Mouse (Mus musculus) cerebellum, adult 2 months (tissue): ENCODE results near the gene Hpcal4. TPM values are rescaled to one million over a fixed set of nuclear protein-coding genes. Genes with fewer than 3 reads are reported as not detected.

Experiments used
- DNase-seq, 2 experiments: peaks; one replicate each; pipeline ENCODE4 v3.0.0; 2021
- H3K27ac ChIP-seq: fragments of 200-500 bp; 2 replicates; pipeline ENCODE4 v1.5.1; 2012; ENCODE audit warnings: low read length, control low read depth, inconsistent platforms; ENCODE audit not compliant: insufficient read depth
- H3K27me3 ChIP-seq: fragments of 200-500 bp; 2 replicates; pipeline ENCODE4 v1.6.1; 2012; ENCODE audit warnings: inconsistent platforms, mild to moderate bottlenecking, low read length, moderate library complexity; ENCODE audit not compliant: control insufficient read depth, insufficient read depth
- H3K4me1 ChIP-seq: fragments of 200-500 bp; 2 replicates; pipeline ENCODE4 v1.6.1; 2011; ENCODE audit warnings: low read length; ENCODE audit not compliant: control insufficient read depth, insufficient read depth
- H3K4me3 ChIP-seq: fragments of 200-500 bp; replicated peaks from 2 replicates; pipeline ENCODE3; 2011; ENCODE audit warnings: mild to moderate bottlenecking, low read depth, low read length, control low read depth; ENCODE audit not compliant: insufficient read depth
- CTCF ChIP-seq: fragments of 200-500 bp; IDR thresholded peaks from 2 replicates; pipeline ENCODE4 v1.5.1; 2011; ENCODE audit warnings: low read depth, mild to moderate bottlenecking, control low read depth, low read length, moderate library complexity, borderline replicate concordance; ENCODE audit not compliant: insufficient read depth
- POLR2A ChIP-seq: fragments of 200-500 bp; IDR thresholded peaks from 2 replicates; pipeline ENCODE4 v1.6.1; 2011; ENCODE audit warnings: low read length, control low read depth, borderline replicate concordance; ENCODE audit not compliant: insufficient read depth
- WGBS: fragments of 180-500 bp; shearing (Covaris S2); methylation state at CpG from one replicate; pipeline ENCODE4 v1.1.7; 2018; 5-methylcytosine and 5-hydroxymethylcytosine counted together
- polyA plus RNA-seq: library from polyadenylated mRNA; depleted of rRNA; stranded (reverse); fragments of >200 nt; gene quantifications from 2 replicates; pipeline ENCODE4 v1.2.3, GENCODE M21; 2012

Gene Hpcal4
- polyA plus RNA-seq, 1 experiment, result 23.9 TPM

DNA sequence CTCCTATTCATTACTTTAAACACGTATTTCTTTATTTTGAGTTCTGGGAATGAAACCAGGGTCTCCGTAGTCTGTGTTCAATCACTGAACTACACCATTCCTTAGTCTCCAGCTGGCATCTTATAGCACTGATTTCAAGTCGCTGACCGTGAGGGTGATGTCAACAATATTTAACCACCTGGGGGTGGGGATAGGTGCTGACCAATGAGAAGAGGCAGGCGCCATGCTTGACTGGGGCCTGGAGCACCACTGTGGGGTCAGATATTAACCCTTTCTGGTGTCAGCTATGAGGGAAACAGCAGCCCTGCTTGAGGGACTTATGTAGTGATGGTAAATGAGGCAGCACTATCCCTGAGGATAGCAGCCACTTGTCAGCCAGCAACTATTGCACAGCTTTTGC lies 28.4 kb downstream of the Hpcal4 start:
- no peak for DNase-seq
- Histone ChIP-seq H3K27ac (no peak overlapping the region), H3K4me3 (no peak overlapping the region), H3K27me3 (no peaks in the 10 kb centered on the region), H3K4me1 (no peaks in the 10 kb centered on the region)
- TF ChIP-seq CTCF (no peak), POLR2A (no peak)
- WGBS, result 63% methylated on average over 5 of the region's 5 CpGs

DNA sequence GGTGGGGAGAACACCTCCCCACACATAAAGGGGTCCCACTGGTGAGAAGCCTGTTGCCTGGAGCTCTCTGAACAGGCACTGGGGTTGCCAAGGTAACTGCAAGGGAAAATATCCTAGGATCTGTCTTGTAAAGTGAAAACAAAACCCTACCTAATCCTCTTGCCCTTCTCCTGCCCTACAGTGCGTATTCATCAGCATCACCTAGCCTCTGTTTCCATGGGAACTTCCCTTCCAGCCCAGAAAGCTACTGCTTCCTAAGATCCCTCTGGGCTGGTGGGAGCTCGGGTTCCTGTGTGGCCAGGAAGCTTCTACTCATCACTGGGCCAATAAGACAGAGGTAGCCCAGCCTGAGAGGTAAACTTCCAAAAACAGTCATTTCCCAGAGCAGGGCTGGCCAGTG lies 29.3 kb downstream of the Hpcal4 start:
- 53% methylated on average over 2 of the region's 2 CpGs for WGBS
- no peak overlapping the region for H3K27ac ChIP-seq
- DNase-seq, result no peak
- H3K27me3 ChIP-seq, result no peaks in the 10 kb centered on the region
- no peaks in the 10 kb centered on the region for H3K4me1 ChIP-seq
- H3K4me3 ChIP-seq, result no peak overlapping the region
- TF ChIP-seq POLR2A (no peak), CTCF (no peak)

- H3K27ac ChIP-seq, result no peak overlapping the region
- WGBS, result 87% methylated on average over 9 of the region's 9 CpGs
- no peak overlapping the region for H3K4me3 ChIP-seq
- no peak for TF ChIP-seq CTCF
- no peak for TF ChIP-seq POLR2A
- H3K4me1 ChIP-seq, result no peaks in the 10 kb centered on the region
- H3K27me3 ChIP-seq, result no peaks in the 10 kb centered on the region
- DNase-seq, result no peak
Observed at GRCm38 (mm10) chr4:123213975-123214374, 30.9 kb downstream of the Hpcal4 start.

DNA sequence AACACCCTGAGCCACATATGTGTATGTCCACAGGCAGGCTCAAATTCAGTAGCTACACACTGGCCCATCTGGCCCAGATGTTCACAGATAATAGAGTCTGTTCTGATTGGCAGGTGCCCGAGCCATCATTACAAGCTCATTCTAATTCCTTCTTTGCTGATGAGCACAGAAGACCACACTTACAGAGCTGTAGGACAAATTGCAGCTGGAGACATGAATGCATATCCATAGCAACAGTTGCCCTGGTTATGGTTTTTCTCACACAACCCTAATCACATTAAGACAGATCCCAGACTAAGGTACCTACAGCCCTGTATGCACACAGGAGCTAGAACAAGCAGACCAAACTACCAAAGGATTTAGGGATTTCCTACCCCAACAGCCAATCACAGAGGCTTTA lies 32.3 kb downstream of the Hpcal4 start:
- H3K27ac ChIP-seq, result no peak overlapping the region
- no peak for DNase-seq
- WGBS, result 56% methylated on average over 1 of the region's 1 CpGs
- TF ChIP-seq POLR2A (no peak), CTCF (no peak)
- no peaks in the 10 kb centered on the region for H3K27me3 ChIP-seq
- no peaks in the 10 kb centered on the region for H3K4me1 ChIP-seq
- no peak overlapping the region for H3K4me3 ChIP-seq

DNA sequence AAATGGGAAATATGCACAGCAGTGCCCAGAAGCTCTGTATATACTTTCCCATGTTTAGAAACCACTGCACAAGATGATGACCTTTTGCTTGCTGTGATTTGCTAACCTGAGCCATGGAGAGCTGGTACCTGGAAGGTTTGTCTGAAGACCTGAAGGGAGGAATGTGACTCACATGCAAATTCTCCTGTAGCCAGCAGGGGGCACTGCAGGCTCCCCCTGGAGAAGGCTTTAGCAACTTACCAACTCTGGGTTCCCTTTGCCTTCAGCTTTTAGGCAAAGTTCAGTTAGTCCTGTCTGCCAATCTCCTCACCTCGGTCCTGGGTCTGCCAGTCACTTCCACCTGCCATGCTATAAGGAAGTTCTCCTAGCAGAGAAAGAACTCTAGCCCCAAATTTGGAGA lies 33.8 kb downstream of the Hpcal4 start:
- 24% methylated on average over 1 of the region's 1 CpGs for WGBS
- peak; percentile 33 to 42 for DNase-seq
- no peak overlapping the region for H3K27ac ChIP-seq

GRCm38 (mm10) chr4:123219720-123220357 lies 36.8 kb downstream of the Hpcal4 start:
- H3K4me3 ChIP-seq, result no peak overlapping the region
- TF ChIP-seq CTCF (peak; percentile 99), POLR2A (no peak)
- no peaks in the 10 kb centered on the region for H3K27me3 ChIP-seq
- 70% methylated on average over 15 of the region's 15 CpGs for WGBS
- no peak overlapping the region for H3K27ac ChIP-seq
- H3K4me1 ChIP-seq, result no peaks in the 10 kb centered on the region
- DNase-seq, result peak; percentile 56 to 78

More for the DNA sequence above, 33.8 kb downstream of the Hpcal4 start:
- H3K4me3 ChIP-seq, result no peak overlapping the region
- H3K27me3 ChIP-seq, result no peaks in the 10 kb centered on the region
- TF ChIP-seq POLR2A (no peak), CTCF (peak; percentile 77)
- H3K4me1 ChIP-seq, result no peaks in the 10 kb centered on the region

- Histone ChIP-seq H3K4me1 (no peaks in the 10 kb centered on the region), H3K4me3 (no peak overlapping the region), H3K27me3 (no peaks in the 10 kb centered on the region), H3K27ac (no peak overlapping the region)
- 90% methylated on average over 4 of the region's 4 CpGs for WGBS
- no peak for TF ChIP-seq POLR2A
- no peak for DNase-seq
Observed at GRCm38 (mm10) chr4:123220637-123221036, 37.6 kb downstream of the Hpcal4 start.

- Histone ChIP-seq H3K27me3 (no peaks in the 10 kb centered on the region), H3K4me3 (no peak overlapping the region), H3K27ac (no peak overlapping the region), H3K4me1 (no peaks in the 10 kb centered on the region)
- 67% methylated on average over 3 of the region's 3 CpGs for WGBS
- TF ChIP-seq CTCF, result peak; percentile 26; the same call in 1 of the 2 replicates
- TF ChIP-seq POLR2A, result no peak
- no peak for DNase-seq
Observed at GRCm38 (mm10) chr4:123223309-123223708, 40.3 kb downstream of the Hpcal4 start.
